Mouse (Mus musculus): Measurements from ENCODE around the gene 4931428F04Rik. TPM values are rescaled to one million over a fixed set of nuclear protein-coding genes. Genes with fewer than 3 reads are reported as not detected.

Gene 4931428F04Rik
- polyA plus RNA-seq, 1 experiment from 2014 or later, result 96.2 TPM

MicroRNA genes within 50 kb of the gene (microRNA counts, 519-probe panel; counts per million panel counts)
- 2,363 counts per million, percentile 47 among the panel's probes with 10 or more counts for microRNA mmu-miR-328

Small RNA genes within 50 kb of the gene (microRNA-seq; reads per million reads assigned to microRNA genes)
- gene Gm27320, result not detected
- gene Mir328, result 318 reads per million, percentile 68 among the genes with 10 or more reads in this experiment

Other genes with a start within 250 kb of the 4931428F04Rik start
- gene Ces3a, start 241.3 kb downstream of the 4931428F04Rik start, polyA plus RNA-seq (2015; fragmentation: Nextera tagmentation; extraction: Ambion mirVana), result not detected in 2 replicates
- not detected in 2 replicates for gene Ces3b, start 206.1 kb downstream of the 4931428F04Rik start, polyA plus RNA-seq (2015; fragmentation: Nextera tagmentation; extraction: Ambion mirVana)
- gene Ces4a, start 158.1 kb downstream of the 4931428F04Rik start, polyA plus RNA-seq (2015; fragmentation: Nextera tagmentation; extraction: Ambion mirVana), result 0.10 and 0.15 TPM in 2 replicates
- 33.4 and 35.4 TPM in 2 replicates for gene Cbfb, start 119.2 kb downstream of the 4931428F04Rik start, polyA plus RNA-seq (2015; fragmentation: Nextera tagmentation; extraction: Ambion mirVana)
- gene D230025D16Rik, start 64.7 kb downstream of the 4931428F04Rik start, polyA plus RNA-seq (2015; fragmentation: Nextera tagmentation; extraction: Ambion mirVana), result 32.5 and 33.1 TPM in 2 replicates
- 2.9 and 3.0 TPM in 2 replicates for gene B3gnt9, start 34.7 kb downstream of the 4931428F04Rik start, polyA plus RNA-seq (2015; fragmentation: Nextera tagmentation; extraction: Ambion mirVana)
- 21.1 and 23.7 TPM in 2 replicates for gene Tradd, start 25.3 kb downstream of the 4931428F04Rik start, polyA plus RNA-seq (2015; fragmentation: Nextera tagmentation; extraction: Ambion mirVana)
- gene Fbxl8, start 25.2 kb downstream of the 4931428F04Rik start, polyA plus RNA-seq (2015; fragmentation: Nextera tagmentation; extraction: Ambion mirVana), result 0.72 and 0.85 TPM in 2 replicates
- gene Hsf4, start 20.1 kb downstream of the 4931428F04Rik start, polyA plus RNA-seq (2015; fragmentation: Nextera tagmentation; extraction: Ambion mirVana), result 0.15 and 0.34 TPM in 2 replicates
- gene Nol3, start 13.7 kb downstream of the 4931428F04Rik start, polyA plus RNA-seq (2015; fragmentation: Nextera tagmentation; extraction: Ambion mirVana), result 2.0 and 2.2 TPM in 2 replicates
- 10.1 and 11.9 TPM in 2 replicates for gene Exoc3l, start 6.2 kb upstream of the 4931428F04Rik start, polyA plus RNA-seq (2015; fragmentation: Nextera tagmentation; extraction: Ambion mirVana)
- 44.2 and 48.1 TPM in 2 replicates for gene E2f4, start 7.8 kb upstream of the 4931428F04Rik start, polyA plus RNA-seq (2015; fragmentation: Nextera tagmentation; extraction: Ambion mirVana)
- gene Elmo3, start 15.7 kb upstream of the 4931428F04Rik start, polyA plus RNA-seq (2015; fragmentation: Nextera tagmentation; extraction: Ambion mirVana), result 0.84 and 0.98 TPM in 2 replicates
- 0.59 and 0.83 TPM in 2 replicates for gene Lrrc29, start 36.4 kb upstream of the 4931428F04Rik start, polyA plus RNA-seq (2015; fragmentation: Nextera tagmentation; extraction: Ambion mirVana)
- 116 and 120 TPM in 2 replicates for gene Tmem208, start 36.5 kb upstream of the 4931428F04Rik start, polyA plus RNA-seq (2015; fragmentation: Nextera tagmentation; extraction: Ambion mirVana)
- gene Fhod1, start 58.1 kb upstream of the 4931428F04Rik start, polyA plus RNA-seq (2015; fragmentation: Nextera tagmentation; extraction: Ambion mirVana), result 0.34 and 0.48 TPM in 2 replicates
- gene Slc9a5, start 59.0 kb upstream of the 4931428F04Rik start, polyA plus RNA-seq (2015; fragmentation: Nextera tagmentation; extraction: Ambion mirVana), result 6.9 and 7.9 TPM in 2 replicates
- gene Plekhg4, start 83.4 kb upstream of the 4931428F04Rik start, polyA plus RNA-seq (2015; fragmentation: Nextera tagmentation; extraction: Ambion mirVana), result 1.1 and 1.7 TPM in 2 replicates
- gene Kctd19, start 123.6 kb upstream of the 4931428F04Rik start, polyA plus RNA-seq (2015; fragmentation: Nextera tagmentation; extraction: Ambion mirVana), result 0.10 TPM in 1 of 2 replicates, not detected in the other
- gene Lrrc36, start 123.7 kb upstream of the 4931428F04Rik start, polyA plus RNA-seq (2015; fragmentation: Nextera tagmentation; extraction: Ambion mirVana), result 0.52 and 0.88 TPM in 2 replicates
- 35.1 and 54.8 TPM in 2 replicates for gene Tppp3, start 181.7 kb upstream of the 4931428F04Rik start, polyA plus RNA-seq (2015; fragmentation: Nextera tagmentation; extraction: Ambion mirVana)
- 28.8 and 31.3 TPM in 2 replicates for gene Zdhhc1, start 207.0 kb upstream of the 4931428F04Rik start, polyA plus RNA-seq (2015; fragmentation: Nextera tagmentation; extraction: Ambion mirVana)
- 1.4 and 1.7 TPM in 2 replicates for gene Hsd11b2, start 228.9 kb upstream of the 4931428F04Rik start, polyA plus RNA-seq (2015; fragmentation: Nextera tagmentation; extraction: Ambion mirVana)